Mouse (Mus musculus) liver, postnatal 0 days (tissue): ENCODE results near the gene Itgax.

Source experiments
- CTCF ChIP-seq: sonication (generic); IDR thresholded peaks from 2 replicates; pipeline ENCODE4 v1.5.1; 2016; ENCODE audit warnings: antibody characterized with exemption, low read depth
- EP300 ChIP-seq: IDR thresholded peaks from 2 replicates; pipeline ENCODE4 v1.6.1; 2016; ENCODE audit warnings: antibody characterized with exemption, low read depth, mild to moderate bottlenecking

- TF ChIP-seq CTCF, result no peak
- no peak for TF ChIP-seq EP300
Observed at GRCm38 (mm10) chr7:128178385-128178784, 49.0 kb downstream of the Itgax start.
